Mouse (Mus musculus) spleen, embryonic (tissue): ENCODE results near the gene Zfp275.
"Not testable (repeated sequence)": the region's sequence is repeated elsewhere in the genome, so short reads cannot be mapped to it uniquely, and the experiment has no call there.

ENCODE experiments used
- CTCF ChIA-PET: fragments of 350-600 bp; sonication (Branson Sonifier 250); formaldehyde crosslinking; loops from one replicate; lab custom pipeline; 2022; lab: Charles Lee

Gene Zfp275

GRCm38 (mm10) chrX:73342483-73342895, at the start of gene Zfp275:
Gene Zfp275, plus strand, starts transcription at chrX:73342621.
- CTCF ChIA-PET, result no interaction called here

DNA sequence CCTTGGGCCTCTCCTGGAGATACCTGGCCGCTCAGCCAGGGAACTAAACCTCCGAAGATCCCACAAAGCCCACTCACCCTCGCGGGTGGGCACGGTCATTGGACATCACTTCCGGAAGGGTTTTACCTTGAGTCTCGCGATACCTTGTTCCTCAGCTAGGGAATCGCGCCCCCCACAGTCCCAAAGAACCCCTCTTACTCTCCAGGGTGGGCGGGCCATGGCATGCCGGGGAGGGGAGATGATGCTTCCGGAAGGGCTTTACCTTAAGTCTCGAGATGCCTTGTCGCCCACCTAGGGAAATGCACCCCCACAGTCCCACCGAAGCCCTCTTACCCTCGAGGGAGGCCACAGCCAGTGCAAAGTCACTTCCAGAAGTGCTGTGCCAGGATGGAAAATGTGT, 49.5 kb upstream of the Zfp275 start, which contains the start of the genes Xlr5a and Xlr5c:
TSS of gene Xlr5a (minus strand) at position 101 of the 400 bp plus-strand sequence.
TSS of gene Xlr5c (minus strand) at position 101 of the 400 bp plus-strand sequence.
- CTCF ChIA-PET, result not testable (repeated sequence)

GRCm38 (mm10) chrX:73295745-73296144, 46.7 kb upstream of the Zfp275 start:
- CTCF ChIA-PET, result not testable (repeated sequence)

DNA sequence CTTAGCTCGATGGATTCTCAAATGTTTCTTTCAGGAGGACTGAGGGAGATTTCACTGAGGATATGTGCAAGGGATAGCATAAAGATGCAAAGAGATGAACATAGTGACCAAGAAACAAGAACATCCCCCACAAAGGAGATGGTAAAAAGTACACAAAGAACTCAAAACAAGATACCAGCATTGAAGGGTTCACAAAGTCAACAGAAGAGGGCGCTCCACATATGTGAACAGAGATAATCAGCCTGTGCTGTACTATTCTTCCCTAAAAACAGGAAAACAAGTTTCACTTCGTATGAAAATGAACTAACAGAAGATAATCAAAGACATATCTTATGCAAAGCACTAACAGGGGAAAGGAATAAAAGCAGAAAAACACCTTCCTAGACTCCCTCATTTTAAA, 29.9 kb upstream of the Zfp275 start:
- CTCF ChIA-PET, result no interaction called here

- CTCF ChIA-PET, result no interaction called here
These were observed 21.4 kb upstream of the Zfp275 start for GRCm38 (mm10) chrX:73321029-73321428.

- CTCF ChIA-PET, result no interaction called here
These were observed 15.2 kb upstream of the Zfp275 start for GRCm38 (mm10) chrX:73327215-73327614.

DNA sequence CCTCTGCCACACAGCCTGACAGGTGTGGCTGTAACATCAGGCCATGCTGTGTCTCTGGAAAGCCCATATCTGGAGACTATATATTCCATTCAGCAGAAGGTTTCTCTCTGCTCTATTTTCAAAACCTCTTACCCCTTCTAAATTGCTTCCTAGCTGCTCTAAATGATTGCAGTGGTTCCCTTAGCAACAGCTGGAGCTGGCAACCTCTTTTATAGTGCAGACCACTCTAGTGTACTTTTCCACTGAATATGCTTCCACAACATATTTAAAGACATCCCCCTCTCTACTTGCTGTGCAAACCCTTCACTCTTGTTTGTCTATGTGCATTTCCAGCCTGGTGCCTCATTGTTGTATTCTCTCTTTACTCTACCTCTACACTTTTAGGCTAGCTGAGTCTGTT, 8.9 kb upstream of the Zfp275 start:
- CTCF ChIA-PET, result no interaction called here

- CTCF ChIA-PET, result no interaction called here
These were observed 5.7 kb upstream of the Zfp275 start, which contains the start of gene Gm45015 for GRCm38 (mm10) chrX:73336740-73337139. Gene Gm45015, minus strand, starts transcription at chrX:73336840.

DNA sequence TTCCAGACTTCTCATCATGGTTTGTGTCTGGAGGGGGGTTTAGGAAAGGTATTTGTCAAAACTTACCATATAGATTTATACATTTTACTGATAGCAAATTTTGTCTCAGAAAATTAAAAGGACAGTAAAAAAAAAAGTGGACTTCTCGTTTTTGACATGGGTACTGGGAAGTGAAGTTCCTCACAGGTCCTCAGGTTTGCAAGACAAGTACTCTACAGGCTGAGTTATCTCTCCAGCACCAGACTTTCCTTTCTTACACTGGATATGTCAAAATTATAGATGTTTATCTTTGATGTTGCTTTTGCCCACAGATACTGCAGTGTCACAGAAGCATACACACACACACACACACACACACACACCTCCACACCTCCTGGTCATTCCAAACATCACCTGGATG, 948 bp upstream of the Zfp275 start:
- CTCF ChIA-PET, result no interaction called here

GRCm38 (mm10) chrX:73342068-73342467, 353 bp upstream of the Zfp275 start:
- CTCF ChIA-PET, result no interaction called here

DNA sequence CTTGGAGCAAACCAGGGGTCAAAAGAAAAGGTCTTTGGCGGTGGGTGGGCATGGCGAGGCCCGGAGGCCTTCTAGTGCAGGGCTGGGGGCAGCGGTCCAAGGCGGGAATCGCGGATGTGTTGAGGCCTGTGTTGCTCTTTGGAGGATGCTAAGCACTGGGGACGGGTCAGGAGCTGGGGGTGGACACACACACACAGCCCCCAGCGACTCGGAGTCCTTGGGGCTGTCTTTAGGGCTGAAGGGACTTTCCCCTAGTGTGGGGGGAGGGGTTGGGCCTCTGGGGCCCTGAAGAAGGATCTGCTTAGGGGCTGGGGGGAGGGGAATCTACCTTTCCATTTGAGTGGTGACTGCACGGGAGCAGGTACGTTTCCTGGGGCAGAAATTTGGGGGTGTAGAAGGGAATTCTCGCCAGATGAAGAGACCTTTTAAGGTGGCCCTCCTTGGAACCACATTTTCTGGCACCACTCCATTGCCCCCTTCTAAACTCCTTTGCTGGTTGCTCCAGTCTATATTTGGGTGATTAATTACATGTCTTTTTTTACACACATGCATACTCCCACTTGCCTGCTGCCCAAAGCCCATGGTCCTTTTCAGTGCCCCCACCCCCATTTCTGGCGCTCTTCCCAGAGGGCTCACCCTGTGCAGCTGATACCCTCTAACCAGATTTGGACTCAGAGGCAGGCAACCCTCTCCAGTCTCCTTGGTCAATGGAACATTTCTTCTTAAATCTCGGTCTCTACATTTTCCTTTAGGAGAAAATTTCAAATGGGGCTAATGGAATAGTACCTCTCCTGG, 717 bp downstream of the Zfp275 start:
- CTCF ChIA-PET, result no interaction called here

- CTCF ChIA-PET, result no interaction called here
These were observed 1.4 kb downstream of the Zfp275 start for GRCm38 (mm10) chrX:73343802-73344201.

DNA sequence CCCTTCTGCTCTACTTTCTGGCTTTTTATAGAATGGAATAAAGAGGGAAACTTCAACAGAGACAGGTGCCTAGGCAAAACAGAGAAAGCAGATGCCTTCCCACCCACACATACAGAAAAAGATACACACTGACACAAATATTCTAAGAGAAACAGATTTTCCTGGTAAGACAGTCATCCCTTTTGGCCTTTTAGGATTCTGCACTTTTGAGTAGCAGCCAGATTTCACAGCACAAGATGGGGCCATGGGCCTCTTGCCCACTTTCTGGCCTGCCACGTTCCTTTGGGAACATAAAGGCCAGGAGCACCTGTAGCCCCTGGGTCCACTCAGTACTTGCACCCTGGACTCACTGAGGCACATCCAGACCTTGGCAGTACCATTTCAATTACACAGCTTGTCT, 1.9 kb downstream of the Zfp275 start:
- CTCF ChIA-PET, result interaction anchor here (0.7 kb wide), 1 partner anchor 929 kb away, joined by 3 read pairs; no protein-coding TSS in a partner anchor

DNA sequence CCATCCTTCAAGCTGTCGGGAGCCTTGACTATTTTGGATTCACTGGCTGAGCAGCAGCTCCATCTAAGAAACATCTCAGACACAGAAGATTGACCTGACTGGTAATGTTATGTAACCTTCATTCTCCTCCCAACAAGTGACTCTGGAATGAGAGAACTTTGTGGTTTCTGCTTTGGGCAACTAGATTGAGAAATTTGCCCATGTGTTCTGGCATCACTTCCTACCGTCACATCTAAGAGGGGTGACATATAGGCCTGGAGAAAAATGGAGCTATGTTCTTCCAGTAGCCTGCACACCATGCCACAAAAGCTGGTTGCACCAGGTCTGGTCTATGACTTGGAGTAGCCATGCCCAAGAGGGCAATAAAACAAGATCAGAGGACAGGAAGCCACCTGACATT, 13.7 kb downstream of the Zfp275 start:
- CTCF ChIA-PET, result no interaction called here

DNA sequence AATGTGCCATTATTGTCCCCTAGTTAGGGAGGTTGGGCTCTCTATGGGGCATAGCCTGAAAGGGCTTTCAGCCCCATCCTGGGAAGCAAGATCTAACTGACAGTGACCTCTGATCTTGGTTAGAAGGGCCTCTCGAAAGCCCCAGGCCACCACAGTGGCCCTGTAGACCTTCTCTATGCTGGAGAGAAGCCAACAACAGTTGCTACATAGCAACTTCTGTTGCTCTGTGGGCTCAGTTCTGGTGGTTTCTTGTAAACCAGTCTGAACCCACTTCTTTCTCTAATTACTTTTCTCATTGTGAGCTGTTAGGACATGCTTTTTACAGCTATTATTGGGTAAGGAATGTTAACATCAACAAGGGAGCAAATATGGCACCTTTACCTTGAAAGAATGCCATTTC, 14.3 kb downstream of the Zfp275 start:
- CTCF ChIA-PET, result no interaction called here

DNA sequence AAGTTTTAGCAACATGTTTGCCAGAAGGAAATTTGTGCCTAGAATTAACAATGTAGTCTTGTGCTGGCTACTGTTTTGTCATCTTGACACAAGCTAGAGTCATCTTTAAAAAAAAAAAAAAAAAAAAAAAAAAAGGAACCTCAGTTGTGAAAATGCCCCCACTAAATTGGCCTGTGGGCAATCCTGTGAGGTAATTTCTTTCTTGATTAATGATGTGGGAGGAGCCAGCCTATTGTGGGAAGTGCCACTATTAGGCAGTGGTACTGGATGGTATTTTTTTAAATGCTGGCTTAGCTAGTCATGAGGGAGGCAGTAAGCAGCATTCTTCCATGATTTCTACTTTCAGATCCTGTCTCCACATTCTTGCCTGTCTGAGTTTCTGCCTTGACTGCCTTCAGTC, 20.9 kb downstream of the Zfp275 start:
- CTCF ChIA-PET, result interaction anchor here (0.6 kb wide), 1 partner anchor 1549 kb away, joined by 4 read pairs; no protein-coding TSS in a partner anchor

GRCm38 (mm10) chrX:73384419-73384818, 42.0 kb downstream of the Zfp275 start:
- CTCF ChIA-PET, result no interaction called here

DNA sequence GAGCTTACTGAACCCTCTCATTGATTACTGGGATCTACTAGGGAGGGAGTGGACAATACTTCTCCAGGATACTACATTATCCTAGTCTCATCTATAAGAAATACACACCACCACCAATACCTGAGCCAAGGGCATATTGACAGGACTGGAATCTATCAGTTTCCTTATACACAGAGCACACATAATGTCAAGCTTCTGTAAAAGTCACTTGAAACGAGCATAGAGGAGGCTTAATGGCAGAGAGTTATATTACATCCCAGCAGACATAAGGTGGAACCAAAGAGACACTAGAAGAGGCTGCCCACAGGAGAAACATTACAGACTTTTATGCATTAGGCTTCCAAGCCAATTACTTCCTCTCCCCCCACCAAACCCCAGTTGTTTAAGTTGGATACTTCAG, 42.5 kb downstream of the Zfp275 start:
- CTCF ChIA-PET, result no interaction called here

DNA sequence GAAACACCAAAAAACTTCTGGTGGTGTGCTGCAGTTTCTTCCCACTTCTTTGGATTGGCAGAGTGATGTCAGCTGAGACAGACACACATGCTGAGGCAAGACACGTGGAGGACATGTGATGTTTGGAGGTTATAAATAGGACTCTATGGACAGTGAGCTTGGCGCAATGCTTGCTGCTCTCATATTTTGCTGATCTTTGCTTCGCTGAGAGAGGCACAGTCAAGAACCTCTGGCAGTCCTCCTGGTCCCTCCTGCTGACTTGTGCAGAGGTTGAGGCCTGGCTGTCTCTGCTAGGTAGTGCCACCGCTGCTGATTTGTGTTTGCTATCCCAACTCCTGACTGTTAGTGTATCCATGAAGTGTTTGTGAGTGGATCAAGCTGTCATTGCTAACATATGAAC, 49.1 kb downstream of the Zfp275 start:
- CTCF ChIA-PET, result no interaction called here

- CTCF ChIA-PET, result no interaction called here
These were observed 54.0 kb downstream of the Zfp275 start for GRCm38 (mm10) chrX:73396446-73396845.

DNA sequence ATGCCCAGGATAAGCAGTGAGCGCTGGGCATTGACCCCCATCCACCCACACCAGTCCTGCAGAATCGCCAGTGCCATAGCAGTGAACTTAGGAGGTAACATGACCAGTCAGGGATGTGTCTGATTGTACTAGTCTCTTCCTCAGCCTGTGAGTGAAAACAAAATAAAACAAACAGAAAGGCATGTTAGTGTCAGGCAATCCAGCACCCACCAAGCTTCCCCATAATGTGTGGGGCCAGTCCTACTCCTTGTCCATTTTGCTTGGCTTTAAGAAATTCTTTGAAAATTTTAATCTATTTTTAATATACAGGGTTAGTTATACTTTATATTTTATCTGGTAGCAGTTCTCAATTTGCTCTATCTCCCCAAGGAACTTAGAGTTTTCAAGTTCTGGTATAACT, 56.2 kb downstream of the Zfp275 start, which contains the start of gene Gm18336:
TSS of gene Gm18336 (minus strand) at position 101 of the 400 bp plus-strand sequence.
- CTCF ChIA-PET, result not testable (repeated sequence)

GRCm38 (mm10) chrX:73400951-73401350, 58.5 kb downstream of the Zfp275 start:
- CTCF ChIA-PET, result no interaction called here

DNA sequence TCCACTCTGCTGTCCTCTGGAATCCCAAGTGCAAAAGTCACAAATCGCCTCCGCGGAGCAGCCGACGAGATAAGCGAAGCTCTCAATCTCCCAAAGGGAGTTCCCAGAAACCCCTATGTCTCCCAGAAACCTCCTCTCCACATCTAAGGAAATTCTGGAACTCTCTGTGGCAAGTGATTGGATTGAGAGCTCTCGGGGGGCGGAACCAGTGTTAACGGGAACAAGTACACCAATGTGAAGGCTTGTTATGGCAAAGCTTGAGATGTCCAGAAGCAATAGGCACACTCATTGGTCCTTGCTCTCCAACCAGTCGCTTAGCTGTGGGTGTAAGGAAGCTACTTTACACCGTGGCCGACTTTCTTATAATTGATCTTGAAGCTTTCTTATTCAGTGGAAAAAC, 59.2 kb downstream of the Zfp275 start:
- CTCF ChIA-PET, result no interaction called here
